Mouse (Mus musculus) kidney, adult 11 months (tissue): Measurements from ENCODE around the gene 1700013F07Rik.
"Not testable (repeated sequence)": the region's sequence is repeated elsewhere in the genome, so short reads cannot be mapped to it uniquely, and the experiment has no call there.

Experiments used
- DNase-seq: peaks from one replicate; pipeline ENCODE4 v3.0.0; 2022

The 1700013F07Rik gene

GRCm38 (mm10) chr3:108533951-108534350 is at the start of gene 1700013F07Rik:
Gene 1700013F07Rik (plus strand): TSS chr3:108534150.
- no peak for DNase-seq

DNA sequence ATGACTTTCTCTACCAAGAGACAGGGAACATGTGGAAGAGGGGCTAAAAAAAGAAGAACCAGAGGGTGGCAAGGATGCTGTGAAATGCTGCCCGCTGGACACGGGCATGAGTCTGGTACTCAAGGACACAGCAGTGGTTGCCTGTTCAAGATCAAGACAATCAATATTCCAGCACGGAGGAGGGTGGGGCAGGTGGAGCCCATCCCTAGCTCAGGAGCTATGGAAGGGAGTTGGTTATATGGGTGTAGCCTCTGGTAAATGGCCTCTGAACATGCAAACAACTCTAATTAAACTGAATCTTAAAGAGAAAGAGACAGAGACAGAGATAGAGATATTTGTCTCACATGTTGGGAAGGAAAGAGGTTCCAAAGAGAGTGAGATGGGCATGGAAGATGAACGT is 49.2 kb upstream of the 1700013F07Rik start:
- DNase-seq, result no peak

DNA sequence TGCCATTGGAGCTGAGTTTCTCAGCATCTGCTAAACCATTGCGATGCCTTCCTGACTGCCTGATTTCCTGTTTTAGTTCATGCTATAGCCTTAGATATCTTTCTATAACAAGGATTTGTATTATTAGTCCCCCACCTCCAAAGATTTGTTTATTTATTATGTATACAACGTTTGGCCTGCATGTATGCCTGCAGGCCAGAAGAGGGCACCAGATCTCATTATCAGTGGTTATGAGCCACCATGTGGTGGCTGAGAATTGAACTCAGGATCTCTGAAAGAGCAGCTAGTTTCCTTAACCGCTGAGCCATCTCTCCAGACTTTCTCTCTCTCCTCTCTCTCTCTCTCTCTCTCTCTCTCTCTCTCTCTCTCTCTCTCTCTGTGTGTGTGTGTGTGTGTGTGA is 44.0 kb upstream of the 1700013F07Rik start:
- DNase-seq, result no peak

- peak; percentile 21 for DNase-seq
These were observed 39.0 kb upstream of the 1700013F07Rik start for GRCm38 (mm10) chr3:108494861-108495474.

DNA sequence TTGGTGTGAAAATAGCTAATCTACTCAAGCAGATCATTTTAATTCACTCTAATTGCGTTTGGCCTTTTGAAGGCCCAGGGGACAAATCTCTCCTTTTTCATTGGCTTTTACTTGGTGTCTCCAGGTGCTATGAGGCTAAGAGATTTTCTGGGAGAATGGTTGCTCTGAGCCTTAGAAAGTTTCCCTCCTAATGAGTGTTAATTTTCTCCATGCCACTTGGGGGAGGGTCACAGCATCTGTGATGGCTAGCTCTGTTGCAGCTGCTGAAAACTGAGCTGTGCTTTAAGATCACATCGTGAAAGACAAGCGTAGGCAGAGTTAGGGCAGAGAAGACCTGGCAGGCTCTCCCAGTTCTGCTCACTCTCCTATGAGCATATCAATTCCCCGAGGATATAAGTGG is 38.5 kb upstream of the 1700013F07Rik start:
- no peak for DNase-seq

DNA sequence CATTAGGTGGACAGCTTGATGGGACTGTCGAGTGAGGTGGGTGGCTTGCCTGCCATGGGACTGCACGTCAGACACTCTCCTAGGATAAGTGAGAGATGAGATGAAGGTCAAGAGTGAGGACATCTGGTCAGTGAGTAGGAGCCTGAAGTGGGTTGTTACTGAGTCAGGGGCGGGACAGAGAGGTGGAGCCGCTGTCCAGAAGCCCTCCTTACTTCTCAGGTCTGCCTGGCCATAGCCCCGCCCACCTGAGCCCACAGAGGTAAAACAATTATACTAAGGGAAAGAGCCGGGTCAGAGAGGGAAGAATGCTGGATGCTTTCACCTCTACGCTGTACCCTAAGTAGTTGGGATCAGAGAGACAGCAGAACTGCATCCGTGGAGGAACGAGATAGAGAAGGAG is 36.3 kb upstream of the 1700013F07Rik start:
- DNase-seq, result no peak

DNA sequence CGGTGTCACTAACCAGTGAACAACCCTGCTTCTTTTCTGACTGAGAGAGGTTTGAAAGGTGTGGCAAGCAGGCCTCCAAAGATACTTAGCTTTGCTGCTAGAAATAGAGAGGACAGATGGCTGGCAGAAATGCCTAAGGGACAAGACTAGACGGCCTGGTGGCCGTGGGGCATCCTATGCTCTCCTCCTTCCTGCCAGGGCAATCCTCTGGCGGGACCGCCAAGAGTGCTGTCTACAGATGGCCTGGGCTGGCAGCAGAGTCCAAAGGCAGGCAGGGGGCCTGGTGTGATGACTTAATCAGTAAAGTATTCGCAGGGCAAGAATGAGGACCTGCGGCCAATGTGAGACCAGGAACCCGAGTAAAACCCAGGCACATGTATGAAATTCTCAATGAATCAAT is 34.1 kb upstream of the 1700013F07Rik start:
- peak; percentile 26 for DNase-seq

- DNase-seq, result not testable (repeated sequence)
These were observed 32.5 kb upstream of the 1700013F07Rik start for GRCm38 (mm10) chr3:108501411-108501810.

GRCm38 (mm10) chr3:108503908-108504307 is 30.0 kb upstream of the 1700013F07Rik start:
- no peak for DNase-seq

- DNase-seq, result no peak
These were observed 25.0 kb upstream of the 1700013F07Rik start for GRCm38 (mm10) chr3:108508745-108509474.

GRCm38 (mm10) chr3:108510156-108510555 is 23.8 kb upstream of the 1700013F07Rik start:
- DNase-seq, result no peak

DNA sequence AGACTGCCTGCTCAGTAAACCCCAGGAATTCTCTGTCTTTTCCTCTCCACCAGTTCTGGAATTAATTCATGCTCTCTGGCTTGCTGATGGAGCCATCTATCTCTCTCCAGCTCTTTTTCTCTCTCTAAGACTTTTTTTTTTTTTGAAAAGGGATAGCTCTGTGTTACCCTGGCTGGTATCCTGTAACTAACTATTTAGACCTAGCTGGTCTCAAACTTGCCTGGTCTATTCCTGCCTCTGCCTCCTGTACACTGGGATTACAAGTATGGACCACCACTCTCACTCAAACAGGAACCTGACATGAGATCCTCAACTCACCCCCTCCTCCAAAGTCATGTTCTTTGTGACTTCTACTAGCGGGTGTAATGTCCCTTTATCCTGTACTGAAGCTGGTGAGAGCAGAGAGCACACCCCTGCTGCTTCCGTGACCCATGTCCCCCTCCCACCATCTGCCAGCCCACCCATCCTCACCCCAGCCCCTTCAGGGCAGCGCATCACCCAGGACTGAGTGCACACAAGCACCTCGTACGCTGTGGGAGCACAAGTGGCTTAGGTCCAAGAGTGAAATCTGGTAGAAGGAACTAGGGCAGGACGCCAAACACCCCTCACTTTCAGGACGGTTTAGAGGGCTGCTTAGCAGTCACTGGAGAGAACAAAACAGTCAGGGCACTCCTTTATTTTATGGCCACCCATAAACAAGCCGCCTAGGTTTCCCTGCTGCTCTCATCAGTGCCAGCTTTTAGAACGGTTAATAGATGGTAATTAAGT is 23.1 kb upstream of the 1700013F07Rik start:
- no peak for DNase-seq

- no peak for DNase-seq
These were observed 20.5 kb upstream of the 1700013F07Rik start for GRCm38 (mm10) chr3:108513465-108513864.

DNA sequence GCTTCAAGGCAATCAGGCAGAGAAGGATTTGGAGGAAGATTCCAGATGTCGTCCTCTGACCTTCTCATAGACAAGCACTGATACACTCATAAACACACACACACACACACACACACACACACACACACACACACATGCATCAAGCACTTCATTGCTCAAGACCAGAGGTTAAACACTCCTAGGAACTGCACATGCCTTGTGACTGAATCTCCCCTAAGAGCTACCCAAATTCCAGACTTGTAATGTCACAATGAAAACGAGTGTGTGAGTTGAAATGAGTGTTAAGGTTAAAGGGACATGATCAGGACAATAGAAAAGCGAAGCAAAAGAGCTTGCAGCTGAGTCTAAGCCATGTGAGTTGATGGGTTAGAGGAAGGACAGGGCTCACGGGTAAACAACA is 15.7 kb upstream of the 1700013F07Rik start:
- no peak for DNase-seq

DNA sequence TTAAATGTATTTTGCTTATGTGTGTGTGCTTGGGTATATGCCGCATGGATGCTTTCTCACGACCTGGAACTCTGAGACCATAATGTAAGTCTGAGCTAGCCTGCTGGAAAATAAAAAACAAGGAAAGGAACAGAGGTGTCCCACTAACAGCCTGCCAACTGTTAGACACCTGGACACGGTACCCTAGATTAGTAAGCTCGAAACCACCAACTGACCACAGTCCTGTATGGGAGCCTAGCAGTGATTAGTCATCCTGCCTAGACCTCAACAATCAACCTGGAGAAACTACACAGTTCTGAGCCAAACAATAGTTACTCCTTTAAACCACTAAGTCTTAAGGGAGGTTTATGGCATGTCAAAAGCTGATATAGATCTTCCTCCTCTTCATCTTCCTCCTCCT is 10.5 kb upstream of the 1700013F07Rik start:
- DNase-seq, result no peak

DNA sequence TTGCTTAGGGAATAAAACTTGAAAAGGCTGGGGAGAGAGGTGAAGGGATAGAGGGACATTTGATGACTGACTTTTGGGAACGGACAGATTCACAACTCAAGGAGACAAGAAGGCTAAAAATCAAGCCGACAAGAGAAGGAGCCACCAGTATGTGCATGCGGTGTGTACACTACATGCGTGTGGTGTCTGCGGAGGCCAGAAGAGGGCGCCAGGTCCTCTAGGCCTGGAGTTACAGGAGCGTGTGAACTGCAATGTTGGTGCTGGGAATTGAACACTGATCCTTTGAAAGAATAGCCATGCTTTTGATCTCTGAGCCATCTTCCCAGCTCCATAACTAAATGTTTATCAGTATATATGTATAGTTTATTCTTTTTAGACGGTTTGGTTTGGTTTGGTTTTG is 5.5 kb upstream of the 1700013F07Rik start:
- no peak for DNase-seq

GRCm38 (mm10) chr3:108533114-108533885 is 650 bp upstream of the 1700013F07Rik start:
- DNase-seq, result peak; percentile 48

DNA sequence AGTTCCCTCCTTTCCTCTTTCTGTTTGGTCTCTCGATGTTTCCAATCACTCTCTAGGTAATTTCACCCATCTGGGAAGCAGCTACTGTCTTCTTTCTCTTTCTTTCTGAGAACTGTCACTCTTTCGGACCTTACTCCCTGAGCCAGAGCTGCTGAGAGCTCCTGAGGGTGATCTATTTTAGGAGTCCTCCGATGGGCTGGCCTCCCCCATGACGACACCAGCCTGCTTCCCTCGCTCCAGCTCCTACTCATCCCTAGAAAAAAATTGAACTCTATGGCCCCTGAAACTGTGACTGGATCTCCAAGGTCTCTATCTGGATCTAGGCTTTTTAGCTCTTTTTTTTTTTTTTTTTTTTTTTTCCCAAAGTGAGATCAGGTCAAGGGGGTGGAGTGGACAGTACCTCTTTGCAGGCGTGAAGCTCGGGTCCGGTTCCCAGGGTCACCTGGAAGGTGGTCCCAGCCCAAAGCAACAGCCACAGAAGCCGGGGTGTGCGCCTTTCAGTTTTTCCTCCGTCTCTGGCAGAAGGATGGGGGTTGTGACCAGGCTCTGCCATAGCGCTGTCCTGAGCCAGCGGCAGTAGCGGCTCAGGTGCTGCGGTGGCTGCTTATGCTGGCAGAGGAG is 2.1 kb downstream of the 1700013F07Rik start:
- DNase-seq, result no peak

DNA sequence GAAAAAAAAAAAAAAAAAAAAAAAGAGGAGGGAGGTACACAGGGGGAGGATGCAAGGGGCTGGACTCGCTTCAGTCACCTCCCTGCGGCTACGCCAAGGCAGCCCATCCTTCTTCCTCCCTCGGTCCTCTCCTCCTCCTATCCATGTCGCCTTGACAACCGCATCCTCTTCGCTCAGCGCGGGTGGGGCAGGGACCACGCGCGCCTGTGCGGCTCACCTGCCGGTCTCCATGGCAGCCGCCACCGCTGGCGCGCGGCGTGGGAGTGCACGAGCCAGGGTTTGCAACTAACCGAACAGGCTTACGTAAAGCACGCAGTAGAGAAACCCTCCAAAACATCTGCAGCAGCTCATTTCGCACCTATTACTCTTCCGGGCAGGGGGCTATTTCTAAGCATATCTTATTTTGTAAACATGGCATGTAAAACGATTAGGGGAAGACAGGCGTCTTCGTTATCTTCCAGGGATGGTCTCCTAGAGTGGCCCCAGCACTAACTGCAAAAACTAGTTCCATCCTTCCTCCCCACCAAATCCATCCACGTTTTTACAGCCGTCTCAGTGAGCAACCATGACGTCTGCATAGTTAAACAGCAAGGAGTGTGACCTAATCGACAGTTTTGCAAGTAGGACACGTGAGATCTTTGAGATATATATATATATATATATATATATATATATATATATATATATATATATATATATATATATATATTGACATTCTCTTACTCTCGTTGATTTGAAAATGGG is 2.7 kb downstream of the 1700013F07Rik start, which contains the start of gene 5330417C22Rik:
Gene 5330417C22Rik, minus strand, starts transcription at position 20 of the 744 bp plus-strand sequence.
- DNase-seq, result peak; percentile 27

- peak; percentile 78 for DNase-seq
These were observed 3.4 kb downstream of the 1700013F07Rik start for GRCm38 (mm10) chr3:108537303-108537702.

DNA sequence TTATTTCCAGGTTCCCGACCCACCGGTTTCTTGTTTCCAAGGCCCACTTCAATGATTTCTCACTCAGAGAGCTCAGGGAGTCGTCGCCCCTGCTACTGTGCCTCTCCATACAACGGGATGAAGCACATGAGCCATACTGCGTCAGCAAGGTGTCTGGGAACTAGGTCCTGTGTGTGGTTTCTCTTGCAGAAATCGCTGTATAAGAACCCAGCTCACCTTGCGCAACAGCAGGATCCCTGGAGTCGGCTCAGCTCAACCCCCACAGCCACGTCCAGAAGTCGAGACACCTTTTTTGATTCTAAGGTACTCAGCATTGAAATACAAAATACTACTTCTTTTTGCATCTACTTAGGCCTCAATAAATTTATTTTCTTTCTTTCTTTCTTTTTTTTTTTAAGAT is 8.3 kb downstream of the 1700013F07Rik start:
- no peak for DNase-seq

DNA sequence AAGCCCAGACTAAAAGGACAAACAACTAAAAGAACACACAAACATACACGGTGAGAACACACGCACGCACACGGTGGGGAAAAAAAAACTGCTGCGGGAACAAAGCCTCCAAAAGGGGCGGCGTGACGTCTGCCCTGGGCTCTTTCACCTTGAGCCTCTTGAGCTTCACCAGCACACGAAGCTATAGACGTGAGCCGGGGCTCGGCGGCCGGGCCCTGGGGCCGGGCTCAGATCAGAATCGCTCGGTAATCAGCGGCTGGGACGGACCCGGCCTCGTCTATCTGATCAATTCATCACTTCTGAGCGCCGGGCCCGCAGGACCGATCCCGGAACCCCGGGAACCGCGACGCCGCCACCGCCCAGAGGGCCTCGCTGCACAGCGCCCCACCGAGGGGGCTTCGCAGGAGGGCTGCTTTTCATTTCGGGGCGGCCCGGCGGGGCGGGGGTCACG is 20.2 kb downstream of the 1700013F07Rik start:
- DNase-seq, result no peak
